Mouse (Mus musculus) liver, embryonic 14.5 days (tissue): ENCODE results near the gene Nbl1.

Experiments used
- CTCF ChIP-seq: IDR thresholded peaks from 2 replicates; pipeline ENCODE4 v1.5.1; 2016; ENCODE audit warnings: antibody characterized with exemption, low read depth, control low read depth
- EP300 ChIP-seq: IDR thresholded peaks from 2 replicates; pipeline ENCODE4 v1.6.1; 2016; ENCODE audit warnings: antibody characterized with exemption, low read depth

DNA sequence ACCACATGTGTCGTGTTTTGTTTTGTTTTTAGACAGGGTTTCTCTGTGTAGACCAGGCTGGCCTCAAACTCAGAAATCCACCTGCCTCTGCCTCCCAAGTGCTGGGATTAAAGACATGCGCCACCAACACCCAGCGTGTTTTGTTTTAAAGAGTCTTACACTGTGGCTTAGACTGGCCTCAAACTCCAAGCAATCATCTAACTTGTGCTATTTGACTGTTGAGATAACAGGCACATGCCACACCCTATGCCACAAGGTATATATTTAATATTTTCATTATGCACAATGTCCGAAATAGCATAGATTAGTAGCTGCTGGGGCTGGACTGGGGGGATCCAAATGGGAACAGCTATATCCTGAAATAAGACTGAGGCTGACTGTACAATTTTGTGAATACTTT lies 29.8 kb upstream of the Nbl1 start:
- no peak; the same call in 1 of the 2 replicates for TF ChIP-seq EP300
- no peak for TF ChIP-seq CTCF
